Mouse (Mus musculus): ENCODE data around the gene Jun.

DNA sequence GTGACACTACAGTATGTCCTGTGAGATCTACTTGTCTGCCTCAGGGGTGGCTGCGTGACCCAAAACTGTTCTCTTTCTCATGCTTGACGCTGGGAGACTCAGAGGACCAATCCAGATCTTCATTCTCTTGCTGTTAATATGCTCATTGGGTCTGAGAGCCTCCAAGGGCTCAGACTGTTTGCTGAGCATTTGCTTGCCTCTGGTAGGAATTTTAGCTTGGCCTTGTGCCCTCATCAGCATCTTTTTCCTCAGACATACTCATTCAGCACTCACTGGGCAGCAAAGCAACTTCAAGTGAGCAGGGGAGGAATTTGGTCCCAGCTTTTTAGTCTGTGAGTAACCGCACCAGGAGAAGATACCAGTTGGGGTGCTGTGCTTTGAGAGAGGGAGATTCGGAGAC lies 40.5 kb upstream of the Jun start:
- TF ChIP-seq CTCF (IDR thresholded peaks at IDR 0.05; ENCODE audit: control insufficient read depth, insufficient read depth, insufficient read length) (no peak), USF1 (IDR thresholded peaks at IDR 0.05; ENCODE audit: low read depth) (no peak), MAX (IDR thresholded peaks at IDR 0.05) (no peak), CEBPB (IDR thresholded peaks at IDR 0.05; ENCODE audit: low read depth) (no peak), FOSL1 (IDR thresholded peaks at IDR 0.05; ENCODE audit: insufficient read depth, low read length, poor library complexity, severe bottlenecking) (no peak)

Data from C2C12 (cell line).